Mouse (Mus musculus): ENCODE measurements around the gene Cdc42se2.

GRCm38 (mm10) chr11:54698636-54699035, 88.8 kb downstream of the Cdc42se2 start:
- TF ChIP-seq CTCF (IDR thresholded peaks at IDR 0.05; ENCODE audit: borderline replicate concordance, insufficient read depth, low read length), result no peak
- TF ChIP-seq POLR2A (IDR thresholded peaks at IDR 0.05; ENCODE audit: low read depth, low read length), result no peak

Measured in embryonic fibroblast, embryonic 13.5 days (primary cell).